Mouse (Mus musculus): ENCODE measurements around the gene Irs3.

GRCm38 (mm10) chr5:137598100-137598826 is 47.3 kb downstream of the Irs3 start:
- TF ChIP-seq CTCF (conservative IDR thresholded peaks at IDR 0.05; ENCODE audit: low read length): no peak
- no peak for TF ChIP-seq POU5F1 (IDR thresholded peaks at IDR 0.05; ENCODE audit: borderline replicate concordance, low read length)

All from E14TG2a.4 (cell line).